23 mouse cellular contexts compared by ENCODE assay signal in genomic region chr13:101836992-101837391, GRCm38 (mm10).
DNase-seq lines count a peak whose midpoint lies in the region; ATAC-seq and TF ChIP-seq lines count a peak whose summit lies in the region.
"Had no signal": no experiment of that assay in that cellular context is flagged by ENCODE, and none has a peak within 500 bp of the region (broad histone marks: within the 10 kb centered on the region; RNA-seq: fewer than 3 reads in every experiment).

No protein-coding gene starts in this region.

- no peaks in the 10 kb centered on the region for H3K36me3 ChIP-seq in stomach, embryonic 14.5 days (ENCODE audit: control insufficient read depth, insufficient read depth, low read length)
- no peaks in the 10 kb centered on the region for H3K36me3 ChIP-seq in stomach, postnatal 0 days (ENCODE audit: control insufficient read depth, insufficient read depth, low read length)
- H3K36me3 ChIP-seq: embryonic facial prominence, embryonic 10.5 days; embryonic facial prominence, embryonic 12.5 days; forebrain, embryonic 15.5 days; G1E had no signal

- no peak overlapping the region for H3K4me2 ChIP-seq in stomach, embryonic 14.5 days (replicated peaks; ENCODE audit: low read depth, low read length)
- H3K4me2 ChIP-seq in stomach, postnatal 0 days (replicated peaks; ENCODE audit: low read depth) = no peak overlapping the region
- H3K4me2 ChIP-seq: embryonic facial prominence, embryonic 12.5 days; forebrain, embryonic 13.5 days; forebrain, embryonic 15.5 days had no signal

- no peak for TF ChIP-seq EP300 in stomach, postnatal 0 days (optimal IDR thresholded peaks at IDR 0.05)

- no peaks in the 10 kb centered on the region for H3K4me1 ChIP-seq in stomach, embryonic 14.5 days (ENCODE audit: control insufficient read depth, insufficient read depth, low read length)
- no peaks in the 10 kb centered on the region; the same call in 1 of the 2 replicates for H3K4me1 ChIP-seq in stomach, postnatal 0 days (replicated peaks; ENCODE audit: control insufficient read depth, insufficient read depth)
- H3K4me1 ChIP-seq: embryonic facial prominence, embryonic 10.5 days; embryonic facial prominence, embryonic 12.5 days; forebrain, embryonic 13.5 days; forebrain, embryonic 15.5 days had no signal

- no peak for DNase-seq in gastrocnemius, adult 2 months
- DNase-seq in gastrocnemius, postnatal 14 days = no peak
- DNase-seq in stomach, postnatal 0 days (ENCODE audit: low spot score) = no peak
- DNase-seq: adrenal gland, adult 8-10 months; adrenal gland, postnatal 14 days; adrenal gland, postnatal 36 days; B cell, adult 2 months; cerebellum, adult 11-12 months; cerebellum, adult 2 months; cerebellum, adult 9-10 months; cerebellum, postnatal 10 days; cerebellum, postnatal 25 days had no signal

- H3K9ac ChIP-seq in stomach, embryonic 14.5 days (replicated peaks; ENCODE audit: low read depth, low read length) = no peak overlapping the region
- no peak overlapping the region for H3K9ac ChIP-seq in stomach, postnatal 0 days (ENCODE audit: low read length)
- H3K9ac ChIP-seq: embryonic facial prominence, embryonic 12.5 days; forebrain, embryonic 13.5 days; forebrain, embryonic 15.5 days had no signal

- ATAC-seq in stomach, embryonic 14.5 days (ENCODE audit: insufficient number of reproducible peaks, insufficient read depth, low FRiP score, low read depth) = peak; percentile 10; the same call in 1 of the 2 replicates
- no peak for ATAC-seq in stomach, postnatal 0 days (ENCODE audit: low FRiP score, low TSS enrichment)
- ATAC-seq in monocyte, adult 5-6 weeks (replicated peaks; ENCODE audit: insufficient number of reproducible peaks, low FRiP score, low TSS enrichment, poor library complexity, severe bottlenecking) = no peak
- ATAC-seq: activated CD4-positive, CD25-positive, alpha-beta regulatory T cell, adult 4 months; CD4-positive, CD25-positive, alpha-beta regulatory T cell, adult 4 months; forebrain, embryonic 13.5 days; forebrain, embryonic 15.5 days; Patski had no signal

- H3K4me3 ChIP-seq in gastrocnemius, adult 2 months = no peak overlapping the region
- no peak overlapping the region for H3K4me3 ChIP-seq in stomach, embryonic 14.5 days (ENCODE audit: low read depth, low read length)
- H3K4me3 ChIP-seq in stomach, postnatal 0 days (ENCODE audit: low read depth, low read length) = no peak overlapping the region
- H3K4me3 ChIP-seq: embryonic facial prominence, embryonic 10.5 days; embryonic facial prominence, embryonic 12.5 days; forebrain, embryonic 13.5 days; forebrain, embryonic 15.5 days had no signal

- H3K27ac ChIP-seq in gastrocnemius, adult 2 months = peak overlapping the region; percentile 32
- H3K27ac ChIP-seq in stomach, embryonic 14.5 days (ENCODE audit: low read length) = no peak overlapping the region
- H3K27ac ChIP-seq in stomach, postnatal 0 days (replicated peaks) = no peak overlapping the region
- H3K27ac ChIP-seq: embryonic facial prominence, embryonic 10.5 days; embryonic facial prominence, embryonic 12.5 days; forebrain, embryonic 13.5 days; forebrain, embryonic 15.5 days had no signal

- WGBS in stomach, embryonic 14.5 days = 83% methylated on average over 1 of the region's 1 CpGs
- WGBS in stomach, postnatal 0 days = 76% methylated on average over 1 of the region's 1 CpGs

- no peaks in the 10 kb centered on the region for H3K9me3 ChIP-seq in stomach, embryonic 14.5 days (ENCODE audit: control insufficient read depth, low read depth, low read length)
- H3K9me3 ChIP-seq in stomach, postnatal 0 days (ENCODE audit: control insufficient read depth, low read length) = no peaks in the 10 kb centered on the region
- H3K9me3 ChIP-seq: embryonic facial prominence, embryonic 10.5 days; embryonic facial prominence, embryonic 12.5 days; forebrain, embryonic 13.5 days; forebrain, embryonic 15.5 days; G1E had no signal

- H3K27me3 ChIP-seq in stomach, embryonic 14.5 days (ENCODE audit: control insufficient read depth, insufficient read depth, low read length) = no peaks in the 10 kb centered on the region
- H3K27me3 ChIP-seq in stomach, postnatal 0 days (ENCODE audit: control insufficient read depth, insufficient read depth, low read length) = no peaks in the 10 kb centered on the region
- H3K27me3 ChIP-seq: CH12.LX; embryonic facial prominence, embryonic 12.5 days; forebrain, embryonic 13.5 days; forebrain, embryonic 15.5 days; Patski had no signal

- intact Hi-C loops in gastrocnemius, adult 2 months (cut with DNase I) = no loop called here
- intact Hi-C loops in gastrocnemius, postnatal 14 days (cut with DNase I; ENCODE audit: low total_unique reads) = no loop called here

- no peak for TF ChIP-seq CTCF in gastrocnemius, adult 2 months (IDR thresholded peaks at IDR 0.05)
- TF ChIP-seq CTCF in stomach, postnatal 0 days (IDR thresholded peaks at IDR 0.05; ENCODE audit: low read depth) = no peak
